Mouse (Mus musculus) liver, adult 2 months (tissue): ENCODE measurements at regions not wholly inside any gene's neighbourhood (a gene's known extent, or its start where the extent isn't known, plus 50 kb on each side); places are given as distances from the start of the nearest gene placed in this dataset.

Experiments used
- CTCF ChIP-seq: fragments of 200-500 bp; IDR thresholded peaks from 2 replicates; pipeline ENCODE4 v1.5.1; 2011; ENCODE audit warnings: low read depth, low read length, control low read depth
- POLR2A ChIP-seq: fragments of 200-500 bp; IDR thresholded peaks from 2 replicates; pipeline ENCODE4 v1.6.1; 2011; ENCODE audit warnings: low read length, control low read depth; ENCODE audit not compliant: insufficient read depth; ENCODE audit errors: extremely low read depth

GRCm38 (mm10) chr1:51538836-51539235 lies 60.6 kb upstream of the Nabp1 start:
- TF ChIP-seq CTCF = no peak
- TF ChIP-seq POLR2A = no peak
